Mouse (Mus musculus) liver, adult 2 months (tissue): ENCODE measurements at regions not wholly inside any gene's neighbourhood (a gene's known extent, or its start where the extent isn't known, plus 50 kb on each side); places are given as distances from the start of the nearest gene placed in this dataset.

Experiments used
- CTCF ChIP-seq: fragments of 200-500 bp; IDR thresholded peaks from 2 replicates; pipeline ENCODE4 v1.5.1; 2011; ENCODE audit warnings: low read depth, low read length, control low read depth
- POLR2A ChIP-seq: fragments of 200-500 bp; IDR thresholded peaks from 2 replicates; pipeline ENCODE4 v1.6.1; 2011; ENCODE audit warnings: low read length, control low read depth; ENCODE audit not compliant: insufficient read depth; ENCODE audit errors: extremely low read depth

- TF ChIP-seq CTCF (no peak), POLR2A (no peak)
Observed at GRCm38 (mm10) chr4:53253680-53254079, 94.0 kb upstream of the Abca1 start.
